Mouse (Mus musculus) lung, postnatal 0 days (tissue): ENCODE measurements around the gene Stx1b. TPM values are rescaled to one million over a fixed set of nuclear protein-coding genes. Genes with fewer than 3 reads are reported as not detected.
A peak's percentile ranks its signal among the peaks of the same experiment; 100 is the strongest.

Experiments
- ATAC-seq: fragments of 200-750 bp; cut with Nextera tagmentation; 2 replicates; pipeline ENCODE4 v1.8.0; 2017; ENCODE audit warnings: moderate library complexity
- DNase-seq: peaks from one replicate; pipeline ENCODE4 v3.0.0-alpha.2; 2016; ENCODE audit warnings: low spot score
- H3K27ac ChIP-seq: fragments of 300-500 bp; sonication (generic); 2 replicates; pipeline ENCODE4 v1.5.1; 2014; ENCODE audit warnings: antibody characterized with exemption, mild to moderate bottlenecking, low read length, mixed read lengths
- H3K27me3 ChIP-seq: fragments of 300-500 bp; sonication (generic); replicated peaks from 2 replicates; pipeline ENCODE4 v1.6.1; 2014; ENCODE audit warnings: low read length, mixed read lengths; ENCODE audit not compliant: insufficient read depth
- H3K36me3 ChIP-seq: fragments of 300-500 bp; sonication (generic); 2 replicates; pipeline ENCODE4 v1.6.1; 2014; ENCODE audit warnings: low read length, mixed read lengths; ENCODE audit not compliant: insufficient read depth
- H3K4me1 ChIP-seq: fragments of 300-500 bp; sonication (generic); 2 replicates; pipeline ENCODE4 v1.6.1; 2014; ENCODE audit warnings: antibody characterized with exemption, low read depth, low read length, mixed read lengths; ENCODE audit not compliant: insufficient read depth
- H3K4me2 ChIP-seq: fragments of 300-500 bp; sonication (generic); replicated peaks from 2 replicates; pipeline ENCODE4 v1.6.1; 2014; ENCODE audit warnings: low read depth, mild to moderate bottlenecking, low read length, moderate library complexity, mixed read lengths
- H3K4me3 ChIP-seq: fragments of 300-500 bp; sonication (generic); 2 replicates; pipeline ENCODE4 v1.5.1; 2014; ENCODE audit warnings: low read depth, low read length
- H3K9ac ChIP-seq: fragments of 300-500 bp; sonication (generic); replicated peaks from 2 replicates; pipeline ENCODE4 v1.6.1; 2014; ENCODE audit warnings: low read depth, mild to moderate bottlenecking
- H3K9me3 ChIP-seq: fragments of 300-500 bp; sonication (generic); 2 replicates; pipeline ENCODE4 v1.6.1; 2016; ENCODE audit warnings: low read length, mixed read lengths
- CTCF ChIP-seq: IDR thresholded peaks from 2 replicates; pipeline ENCODE4 v1.5.1; 2016; ENCODE audit warnings: antibody characterized with exemption, mild to moderate bottlenecking
- EP300 ChIP-seq: IDR thresholded peaks from 2 replicates; pipeline ENCODE4 v1.6.1; 2016; ENCODE audit warnings: antibody characterized with exemption, mild to moderate bottlenecking, control low read depth
- WGBS: fragments of 180-500 bp; shearing (Covaris S2); extraction: QIAGEN DNeasy Blood & Tissue Kit; methylation state at CpG from one replicate; pipeline ENCODE4 v1.1.7; 2014; 5-methylcytosine and 5-hydroxymethylcytosine counted together
- polyA plus RNA-seq: library from polyadenylated mRNA; unstranded; fragments of >200 nt; fragmentation: Nextera tagmentation; extraction: Ambion mirVana; gene quantifications from 2 replicates; pipeline ENCODE4 v1.2.1, GENCODE M21; 2015

Stx1b gene
- polyA plus RNA-seq, 1 experiment from 2014 or later: 0.74 TPM

GRCm38 (mm10) chr7:127772557-127772956, 51.8 kb downstream of the Stx1b start:
- H3K4me2 ChIP-seq: no peak overlapping the region
- H3K4me3 ChIP-seq: no peak overlapping the region
- peaks cover 10% of the 10 kb centered on the region for H3K4me1 ChIP-seq
- 91% methylated on average over 1 of the region's 1 CpGs for WGBS
- ATAC-seq (no peak), DNase-seq (no peak)
- no peaks in the 10 kb centered on the region for H3K9me3 ChIP-seq
- TF ChIP-seq CTCF (no peak), EP300 (no peak)
- H3K27ac ChIP-seq: no peak overlapping the region
- H3K27me3 ChIP-seq: no peaks in the 10 kb centered on the region
- no peaks in the 10 kb centered on the region for H3K36me3 ChIP-seq
- no peak overlapping the region for H3K9ac ChIP-seq

DNA sequence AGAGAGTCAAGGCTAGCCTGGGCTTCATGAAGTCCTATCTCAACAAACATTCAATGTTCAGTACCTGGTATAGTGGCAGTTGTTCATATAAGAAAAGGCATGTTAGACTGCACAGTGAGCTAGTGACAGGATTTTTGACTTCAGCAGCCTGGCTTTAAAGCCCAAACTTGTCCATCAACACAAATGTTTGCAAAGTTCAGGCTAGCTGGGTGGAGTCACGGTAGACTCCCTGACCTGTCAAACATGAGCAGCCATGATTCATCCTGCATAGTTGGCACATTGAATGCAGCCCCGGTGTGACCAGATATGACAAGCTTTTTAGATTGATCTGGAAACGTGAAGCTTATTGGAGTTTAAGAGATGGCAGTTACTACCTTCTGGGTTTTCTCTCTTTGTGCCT, 52.3 kb downstream of the Stx1b start:
- Histone ChIP-seq H3K27ac (no peak overlapping the region), H3K4me1 (peaks cover 10% of the 10 kb centered on the region), H3K9me3 (no peaks in the 10 kb centered on the region), H3K36me3 (no peaks in the 10 kb centered on the region), H3K4me3 (no peak overlapping the region), H3K4me2 (no peak overlapping the region), H3K27me3 (no peaks in the 10 kb centered on the region), H3K9ac (no peak overlapping the region)
- ATAC-seq (no peak), DNase-seq (no peak)
- 50% methylated on average over 3 of the region's 3 CpGs for WGBS
- TF ChIP-seq CTCF (no peak), EP300 (no peak)

- no peak for TF ChIP-seq EP300
- TF ChIP-seq CTCF: no peak
- H3K36me3 ChIP-seq: no peaks in the 10 kb centered on the region
- H3K4me2 ChIP-seq: no peak overlapping the region
- 63% methylated on average over 5 of the region's 5 CpGs for WGBS
- no peaks in the 10 kb centered on the region for H3K9me3 ChIP-seq
- no peaks in the 10 kb centered on the region for H3K27me3 ChIP-seq
- DNase-seq (no peak), ATAC-seq (no peak)
- no peak overlapping the region for H3K4me3 ChIP-seq
- no peak overlapping the region for H3K27ac ChIP-seq
- no peak overlapping the region for H3K9ac ChIP-seq
- peaks cover 10% of the 10 kb centered on the region for H3K4me1 ChIP-seq
Measured at GRCm38 (mm10) chr7:127771262-127771661, 53.1 kb downstream of the Stx1b start.

GRCm38 (mm10) chr7:127770039-127770905, 54.1 kb downstream of the Stx1b start:
- Histone ChIP-seq H3K4me2 (peak overlapping the region; percentile 95), H3K27ac (peak overlapping the region; percentile 93), H3K9ac (peak overlapping the region; percentile 87), H3K4me1 (peaks cover 10% of the 10 kb centered on the region), H3K27me3 (no peaks in the 10 kb centered on the region), H3K36me3 (no peaks in the 10 kb centered on the region), H3K4me3 (peak overlapping the region; percentile 81), H3K9me3 (no peaks in the 10 kb centered on the region)
- peak; percentile 24 for DNase-seq
- TF ChIP-seq EP300 (0 out of 2 replicates have a peak, but pooled peaks have one; percentile 2), CTCF (no peak)
- peak; percentile 9 for ATAC-seq
- WGBS: 1% methylated on average over 27 of the region's 27 CpGs

DNA sequence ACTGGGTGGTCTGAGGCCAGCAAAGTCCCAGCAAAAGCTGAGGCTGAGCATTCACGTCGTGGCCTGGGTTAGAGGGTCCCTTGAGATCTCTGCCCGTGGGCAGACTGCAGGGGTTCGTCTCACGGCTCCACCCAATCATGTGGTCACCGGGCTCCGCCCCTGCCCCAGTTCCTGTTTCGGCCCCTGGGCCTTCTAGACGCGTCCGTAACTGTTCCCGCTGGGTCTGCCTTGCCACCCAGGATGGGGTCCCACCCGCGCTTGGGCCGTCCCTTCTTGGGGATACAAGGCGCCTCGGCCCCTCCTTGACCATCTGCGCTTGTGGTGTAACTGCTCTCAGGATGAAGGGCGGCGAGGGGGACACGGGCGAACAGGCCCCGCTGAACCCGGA, 54.7 kb downstream of the Stx1b start, which contains the start of gene Orai3:
Gene Orai3 (plus strand): TSS at position 165 of the 388 bp plus-strand sequence.
- Histone ChIP-seq H3K36me3 (no peaks in the 10 kb centered on the region), H3K4me1 (peaks cover 10% of the 10 kb centered on the region), H3K4me2 (peak within 1 kb of the TSS; percentile 95), H3K27ac (peak within 1 kb of the TSS; percentile 93), H3K9me3 (no peaks in the 10 kb centered on the region), H3K27me3 (no peaks in the 10 kb centered on the region), H3K4me3 (peak within 1 kb of the TSS; percentile 81), H3K9ac (peak within 1 kb of the TSS; percentile 87)
- peak; percentile 95 for DNase-seq
- peak; percentile 85 for ATAC-seq
- WGBS: 0% methylated on average over 24 of the region's 24 CpGs
- TF ChIP-seq CTCF (no peak), EP300 (no peak; the same call in 1 of the 2 replicates)

DNA sequence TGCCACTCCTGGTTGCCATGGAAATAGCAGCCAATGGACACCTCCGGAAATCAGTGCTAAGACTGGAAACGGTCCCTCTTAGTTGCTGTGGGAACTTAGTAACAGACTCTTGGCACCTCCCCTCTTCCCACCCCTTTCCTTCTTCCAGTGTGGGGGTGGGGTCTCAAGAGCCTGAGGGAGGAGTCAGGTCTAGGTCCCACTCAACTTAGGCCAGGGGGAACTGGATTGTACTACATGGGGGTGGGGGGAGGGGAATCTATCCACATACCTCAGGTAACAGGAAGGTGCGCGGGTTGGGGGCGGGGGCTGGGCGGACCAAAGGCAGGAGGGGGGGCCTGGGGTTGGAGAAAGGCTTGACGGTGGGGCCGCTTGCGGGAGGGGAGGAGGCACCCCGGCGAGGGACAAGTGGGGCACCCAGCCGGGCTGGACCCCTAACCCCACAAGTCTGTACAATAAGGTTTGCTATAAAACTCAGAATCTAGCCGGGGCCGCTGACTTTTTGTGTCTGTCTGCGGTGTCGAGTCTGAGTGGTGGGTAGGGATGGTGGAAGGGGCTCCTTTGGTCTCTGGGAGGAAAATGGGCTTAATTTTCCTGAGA, 55.3 kb downstream of the Stx1b start:
- H3K36me3 ChIP-seq: no peaks in the 10 kb centered on the region
- WGBS: under 1% methylated on average over 16 of the region's 16 CpGs
- no peaks in the 10 kb centered on the region for H3K9me3 ChIP-seq
- H3K4me3 ChIP-seq: peak overlapping the region; percentile 81
- DNase-seq: peak; percentile 100
- H3K4me2 ChIP-seq: peak overlapping the region; percentile 95
- TF ChIP-seq EP300: peak; percentile 17; the same call in 1 of the 2 replicates
- no peak for TF ChIP-seq CTCF
- ATAC-seq: peak; percentile 92
- peaks cover 10% of the 10 kb centered on the region for H3K4me1 ChIP-seq
- no peaks in the 10 kb centered on the region for H3K27me3 ChIP-seq
- peak overlapping the region; percentile 87 for H3K9ac ChIP-seq
- H3K27ac ChIP-seq: peak overlapping the region; percentile 93
